Mouse (Mus musculus): ENCODE data around the gene Cnot11.

DNA sequence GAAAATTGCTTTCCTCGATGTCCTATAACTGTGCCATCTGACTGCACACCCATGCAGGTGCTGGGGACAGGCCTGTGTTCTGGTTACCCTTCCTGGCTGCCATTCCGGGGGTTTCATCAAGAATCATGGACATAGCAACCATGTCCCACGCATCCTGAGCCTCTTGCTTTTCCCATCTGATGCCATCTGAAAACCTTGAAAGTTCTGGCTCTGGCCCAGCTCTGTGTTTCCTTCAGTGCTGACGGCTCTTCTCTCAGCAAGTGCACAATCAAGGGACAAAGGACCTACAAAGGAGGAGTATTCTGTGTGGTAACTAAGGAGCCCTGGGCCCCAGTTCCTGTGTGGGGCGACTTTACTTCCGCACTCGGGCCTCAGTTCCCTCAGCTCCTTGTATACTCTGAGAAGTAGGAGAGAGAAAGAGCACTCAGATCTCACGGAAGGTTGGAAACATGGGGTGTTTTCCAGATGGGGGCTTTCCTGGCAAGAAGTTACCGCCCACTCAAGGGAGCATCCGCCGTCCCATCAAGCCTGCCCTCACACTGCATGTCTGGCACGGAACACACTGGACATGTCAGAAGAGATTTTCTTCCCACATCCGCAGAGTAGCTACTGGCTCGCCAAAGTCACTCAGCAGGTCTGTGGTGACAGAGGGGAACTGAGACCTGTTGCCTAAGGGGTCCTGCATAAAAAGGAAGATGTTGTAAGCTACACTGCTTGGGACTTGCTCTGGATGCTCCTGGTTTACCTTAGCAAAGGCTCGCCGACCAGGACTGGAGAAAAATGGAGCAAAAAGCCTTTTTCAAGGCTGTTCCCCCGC lies 31.8 kb upstream of the Cnot11 start:
- TF ChIP-seq CTCF (IDR thresholded peaks at IDR 0.05; ENCODE audit: insufficient read depth, low read length) (no peak), POLR2A (IDR thresholded peaks at IDR 0.05; ENCODE audit: borderline replicate concordance, extremely low read depth, low read depth, low read length) (no peak)
